Mouse (Mus musculus) liver, embryonic 15.5 days (tissue): ENCODE results near the gene Fntb. TPM values are rescaled to one million over a fixed set of nuclear protein-coding genes. Genes with fewer than 3 reads are reported as not detected.
"Not testable (repeated sequence)": the region's sequence is repeated elsewhere in the genome, so short reads cannot be mapped to it uniquely, and the experiment has no call there.

Experiments used
- ATAC-seq: fragments of 200-750 bp; cut with Nextera tagmentation; 2 replicates; pipeline ENCODE4 v1.8.0; 2017; ENCODE audit warnings: moderate number of reproducible peaks, mild to moderate bottlenecking, moderate library complexity; ENCODE audit not compliant: insufficient read depth
- H3K27ac ChIP-seq: fragments of 300-500 bp; sonication (generic); replicated peaks from 2 replicates; pipeline ENCODE4 v1.5.1; 2015; ENCODE audit warnings: mild to moderate bottlenecking, inconsistent platforms
- H3K27me3 ChIP-seq: fragments of 300-500 bp; sonication (generic); 2 replicates; pipeline ENCODE4 v1.6.1; 2015; ENCODE audit warnings: mild to moderate bottlenecking, inconsistent platforms
- H3K36me3 ChIP-seq: fragments of 300-500 bp; sonication (generic); replicated peaks from 2 replicates; pipeline ENCODE4 v1.6.1; 2015; ENCODE audit warnings: moderate library complexity, mild to moderate bottlenecking, inconsistent platforms
- H3K4me1 ChIP-seq: fragments of 300-500 bp; sonication (generic); replicated peaks from 2 replicates; pipeline ENCODE4 v1.6.1; 2015; ENCODE audit warnings: inconsistent platforms
- H3K4me2 ChIP-seq: fragments of 300-500 bp; sonication (generic); 2 replicates; pipeline ENCODE4 v1.6.1; 2015; ENCODE audit warnings: moderate library complexity, mild to moderate bottlenecking, inconsistent platforms
- H3K4me3 ChIP-seq: fragments of 300-500 bp; sonication (generic); replicated peaks from 2 replicates; pipeline ENCODE4 v1.5.1; 2015; ENCODE audit warnings: mild to moderate bottlenecking, inconsistent platforms
- H3K9ac ChIP-seq: fragments of 300-500 bp; sonication (generic); 2 replicates; pipeline ENCODE4 v1.6.1; 2015; ENCODE audit warnings: moderate library complexity, mild to moderate bottlenecking, inconsistent platforms
- H3K9me3 ChIP-seq: fragments of 300-500 bp; sonication (generic); replicated peaks from 2 replicates; pipeline ENCODE4 v1.6.1; 2016; ENCODE audit warnings: inconsistent platforms
- WGBS: fragments of 180-500 bp; shearing (Covaris S2); methylation state at CpG from one replicate; pipeline ENCODE4 v1.1.7; 2015; ENCODE audit warnings: mixed read lengths; ENCODE audit not compliant: insufficient replicate concordance; 5-methylcytosine and 5-hydroxymethylcytosine counted together
- polyA plus RNA-seq: library from polyadenylated mRNA; unstranded; fragments of >200 nt; fragmentation: Nextera tagmentation; extraction: Ambion mirVana; gene quantifications from 2 replicates; pipeline ENCODE4 v1.2.1, GENCODE M21; 2015

Fntb gene
- polyA plus RNA-seq, 1 experiment from 2014 or later = 25.2 TPM

DNA sequence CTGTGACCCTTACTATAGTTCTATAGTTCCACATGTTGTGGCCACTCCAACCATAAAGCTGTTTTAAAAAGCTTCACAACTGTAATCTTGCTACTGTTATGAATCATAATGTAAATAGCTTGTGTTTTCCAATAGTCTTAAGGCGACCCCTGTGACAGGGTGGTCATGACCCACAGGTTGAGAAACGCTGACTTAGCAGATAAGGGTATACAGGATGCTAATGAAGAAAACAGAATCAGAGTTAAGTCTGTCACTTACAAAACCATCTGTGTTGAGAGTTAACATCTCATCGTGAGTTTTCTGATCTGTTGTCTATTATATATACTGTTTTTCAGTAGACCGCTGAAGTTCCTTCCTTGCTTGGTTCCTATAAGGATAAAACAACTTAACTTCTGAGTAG is 73.9 kb downstream of the Fntb start:
- H3K4me3 ChIP-seq = no peak overlapping the region
- H3K27me3 ChIP-seq = no peaks in the 10 kb centered on the region
- H3K36me3 ChIP-seq = no peaks in the 10 kb centered on the region
- peaks cover 18% of the 10 kb centered on the region for H3K4me1 ChIP-seq
- no peak overlapping the region for H3K9ac ChIP-seq
- ATAC-seq = no peak
- no peaks in the 10 kb centered on the region for H3K9me3 ChIP-seq
- H3K4me2 ChIP-seq = no peak overlapping the region
- no peak overlapping the region for H3K27ac ChIP-seq
- WGBS = 81% methylated on average over 4 of the region's 4 CpGs

DNA sequence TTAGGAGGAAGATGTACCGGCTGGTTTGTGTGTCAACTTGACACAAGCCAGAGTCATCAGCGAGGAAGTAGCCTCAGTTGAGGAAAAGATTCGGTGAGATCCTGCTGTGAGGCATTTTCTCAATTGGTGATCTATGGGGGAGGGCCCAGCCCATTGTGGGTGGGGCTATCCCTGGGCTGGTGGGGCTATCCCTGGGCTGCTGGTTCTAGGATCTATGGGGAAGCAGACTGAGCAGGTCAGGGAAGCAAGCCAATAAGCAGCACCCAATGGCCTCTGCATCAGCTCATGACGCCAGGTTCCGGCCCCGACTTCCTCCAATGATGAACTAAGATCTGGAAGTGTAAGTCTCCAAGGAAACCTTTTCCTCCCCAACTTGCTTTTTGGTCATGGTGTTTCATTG is 74.7 kb downstream of the Fntb start:
- H3K27me3 ChIP-seq = no peaks in the 10 kb centered on the region
- peaks cover 18% of the 10 kb centered on the region for H3K4me1 ChIP-seq
- H3K4me2 ChIP-seq = no peak overlapping the region
- WGBS = 78% methylated on average over 6 of the region's 6 CpGs
- no peak for ATAC-seq
- H3K9me3 ChIP-seq = no peaks in the 10 kb centered on the region
- H3K9ac ChIP-seq = no peak overlapping the region
- H3K36me3 ChIP-seq = no peaks in the 10 kb centered on the region
- H3K27ac ChIP-seq = no peak overlapping the region
- H3K4me3 ChIP-seq = no peak overlapping the region

DNA sequence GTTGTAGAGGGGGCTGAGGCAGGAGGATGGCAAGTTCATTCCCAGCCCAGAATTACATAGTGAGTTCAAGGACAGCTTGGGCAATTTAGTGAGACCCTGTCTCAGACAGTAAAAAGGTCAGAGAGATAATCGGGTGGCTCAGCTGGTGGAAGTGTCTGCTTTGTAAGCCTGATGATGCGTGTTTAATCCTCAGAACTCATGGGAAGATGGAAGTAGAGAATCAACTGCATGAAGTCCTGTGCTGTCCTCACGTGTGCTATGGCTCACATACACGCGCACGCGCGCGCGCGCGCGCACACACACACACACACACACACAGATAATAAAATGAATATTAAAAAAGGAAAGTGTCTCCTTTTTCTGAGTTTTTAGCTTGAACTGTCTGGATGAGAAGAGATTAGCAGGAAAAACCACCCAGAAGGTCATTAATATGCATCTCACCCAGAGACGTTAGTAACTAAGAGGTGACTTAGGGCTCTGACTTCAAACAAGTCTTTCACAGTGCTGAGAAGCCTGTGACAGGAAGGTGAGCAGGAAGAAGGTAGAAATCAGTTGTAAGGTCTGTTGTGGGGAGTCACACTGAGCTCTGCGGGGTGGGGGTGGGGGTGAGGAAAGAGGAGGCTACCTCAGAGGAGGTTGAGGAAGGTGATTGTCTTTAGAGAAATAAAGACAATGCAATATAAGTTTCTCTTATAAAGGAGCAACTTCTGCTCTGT is 79.1 kb downstream of the Fntb start:
- no peak for ATAC-seq
- H3K27ac ChIP-seq = no peak overlapping the region
- no peak overlapping the region for H3K4me2 ChIP-seq
- H3K4me1 ChIP-seq = 0 out of 2 replicates have a peak, but pooled peaks cover 4% of the 10 kb centered on the region
- no peaks in the 10 kb centered on the region for H3K9me3 ChIP-seq
- no peaks in the 10 kb centered on the region for H3K27me3 ChIP-seq
- WGBS = 89% methylated on average over 15 of the region's 15 CpGs
- H3K36me3 ChIP-seq = no peaks in the 10 kb centered on the region
- H3K9ac ChIP-seq = no peak overlapping the region
- no peak overlapping the region for H3K4me3 ChIP-seq

DNA sequence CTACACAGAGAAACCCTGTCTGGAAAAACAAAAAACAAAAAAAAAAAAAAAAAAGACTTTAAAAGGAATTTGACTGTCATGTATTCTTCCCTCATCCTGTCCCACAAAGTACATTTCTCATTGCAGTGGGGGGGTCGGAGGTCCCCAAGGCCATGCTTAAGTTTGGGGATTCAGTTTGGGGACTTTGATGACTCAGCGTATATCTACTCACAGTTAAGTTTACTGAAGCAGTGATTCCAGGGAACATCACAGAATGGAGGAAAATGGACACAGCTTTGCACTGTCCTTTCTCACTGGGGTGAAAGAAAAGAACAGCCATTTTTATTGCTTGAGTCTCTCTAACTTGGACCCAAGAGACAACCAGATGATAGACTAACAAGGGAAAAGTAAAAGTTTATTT is 87.0 kb downstream of the Fntb start:
- Histone ChIP-seq H3K4me2 (no peak overlapping the region), H3K27me3 (no peaks in the 10 kb centered on the region), H3K9ac (no peak overlapping the region), H3K4me3 (no peak overlapping the region), H3K36me3 (no peaks in the 10 kb centered on the region), H3K9me3 (no peaks in the 10 kb centered on the region), H3K4me1 (peaks cover 9% of the 10 kb centered on the region; the same call in 1 of the 2 replicates), H3K27ac (no peak overlapping the region)
- no peak for ATAC-seq
- 64% methylated on average over 2 of the region's 2 CpGs for WGBS

DNA sequence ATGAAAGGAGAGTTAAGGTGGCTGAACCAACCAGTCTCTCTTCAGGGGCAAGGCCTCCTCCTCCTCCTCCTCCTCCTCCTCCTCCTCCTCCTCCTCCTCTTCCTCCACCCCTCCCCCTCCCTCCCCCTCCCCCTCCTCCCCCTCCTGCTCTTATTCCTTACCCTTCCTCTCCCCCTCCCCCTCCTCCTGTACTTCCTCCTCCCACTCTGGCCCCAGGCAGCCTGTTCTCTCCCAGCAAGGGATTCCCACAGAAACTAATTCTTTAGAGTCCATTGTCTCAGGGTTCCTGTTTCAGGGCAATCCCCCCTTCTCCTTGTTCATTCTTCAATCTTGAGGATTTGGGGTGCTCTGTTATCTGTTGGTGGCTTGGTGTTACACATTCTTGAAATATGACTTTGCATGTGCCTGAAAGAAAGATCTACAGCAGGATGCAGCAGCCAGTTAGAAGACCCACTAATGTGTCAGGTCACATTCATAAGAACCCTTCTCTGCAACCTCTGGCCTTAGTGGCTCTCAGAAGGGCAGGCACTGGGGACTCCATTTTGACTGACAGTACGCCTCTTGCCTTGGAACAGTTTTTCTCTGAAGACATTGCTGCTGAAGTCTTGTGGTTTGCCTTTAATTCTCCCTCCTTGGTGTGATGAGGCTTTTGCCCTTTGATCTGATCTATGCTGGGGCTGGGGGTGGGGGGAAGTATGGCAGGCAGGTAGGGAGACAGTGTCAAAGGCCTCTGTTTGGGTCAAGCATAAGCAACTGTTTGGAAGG is 88.2 kb downstream of the Fntb start:
- Histone ChIP-seq H3K27me3 (no peaks in the 10 kb centered on the region), H3K9me3 (no peaks in the 10 kb centered on the region), H3K4me1 (peaks cover 9% of the 10 kb centered on the region; the same call in 1 of the 2 replicates), H3K36me3 (no peaks in the 10 kb centered on the region), H3K27ac (no peak overlapping the region), H3K4me2 (no peak overlapping the region), H3K9ac (no peak overlapping the region), H3K4me3 (no peak overlapping the region)
- ATAC-seq = no peak
- WGBS = 82% methylated on average over 1 of the region's 1 CpGs

DNA sequence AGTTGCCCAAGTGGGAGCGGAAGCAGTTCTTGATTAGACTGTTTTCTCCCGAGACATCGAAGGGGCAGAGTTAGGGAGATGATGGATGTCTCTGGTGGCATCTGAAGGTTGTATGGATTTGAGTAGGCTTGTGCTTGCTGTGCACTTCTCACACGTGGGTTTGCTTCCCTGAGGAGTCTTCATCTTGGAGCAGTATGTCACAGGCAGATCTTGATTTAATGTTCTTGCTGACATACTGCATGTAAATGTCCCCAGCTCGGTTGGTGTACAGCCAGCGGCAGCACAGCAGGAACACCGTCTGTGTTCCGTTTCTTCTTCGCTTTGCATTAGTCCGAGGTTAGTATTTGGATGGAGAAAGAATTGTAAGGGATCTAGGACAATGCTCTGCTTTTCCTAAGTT is 91.7 kb downstream of the Fntb start:
- peaks cover 18% of the 10 kb centered on the region; the same call in 1 of the 2 replicates for H3K4me1 ChIP-seq
- no peaks in the 10 kb centered on the region for H3K27me3 ChIP-seq
- no peak overlapping the region for H3K4me3 ChIP-seq
- WGBS = 79% methylated on average over 10 of the region's 10 CpGs
- no peaks in the 10 kb centered on the region for H3K36me3 ChIP-seq
- no peaks in the 10 kb centered on the region for H3K9me3 ChIP-seq
- no peak overlapping the region for H3K9ac ChIP-seq
- no peak for ATAC-seq
- H3K4me2 ChIP-seq = no peak overlapping the region
- no peak overlapping the region for H3K27ac ChIP-seq

DNA sequence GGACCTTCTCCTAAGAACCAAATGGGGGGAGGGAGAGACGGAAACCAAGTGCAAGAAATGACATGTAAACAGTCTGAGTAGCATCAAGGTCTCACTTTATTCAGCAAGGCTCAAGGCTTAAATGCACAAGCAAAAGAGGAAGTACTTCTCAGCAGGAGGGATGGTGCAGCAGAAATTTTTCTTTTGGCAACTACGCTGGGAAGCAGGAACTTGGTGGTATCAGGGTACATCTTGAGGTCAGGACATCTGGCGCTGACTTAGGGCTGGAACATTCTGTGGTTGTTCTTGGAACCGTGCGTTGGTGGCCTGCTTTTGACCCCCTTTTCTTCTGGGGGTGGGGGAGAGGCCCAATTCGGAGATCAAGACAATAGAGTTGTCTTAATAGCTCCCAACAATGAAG is 93.4 kb downstream of the Fntb start:
- H3K27ac ChIP-seq, H3K4me2 ChIP-seq, H3K9ac ChIP-seq, H3K4me3 ChIP-seq, H3K9me3 ChIP-seq, ATAC-seq, H3K27me3 ChIP-seq: not testable (repeated sequence)
- peaks cover 10% of the 10 kb centered on the region; the same call in 1 of the 2 replicates for H3K4me1 ChIP-seq
- WGBS = 73% methylated on average over 6 of the region's 6 CpGs
- 0 out of 2 replicates have a peak, but pooled peaks cover 13% of the 10 kb centered on the region for H3K36me3 ChIP-seq

DNA sequence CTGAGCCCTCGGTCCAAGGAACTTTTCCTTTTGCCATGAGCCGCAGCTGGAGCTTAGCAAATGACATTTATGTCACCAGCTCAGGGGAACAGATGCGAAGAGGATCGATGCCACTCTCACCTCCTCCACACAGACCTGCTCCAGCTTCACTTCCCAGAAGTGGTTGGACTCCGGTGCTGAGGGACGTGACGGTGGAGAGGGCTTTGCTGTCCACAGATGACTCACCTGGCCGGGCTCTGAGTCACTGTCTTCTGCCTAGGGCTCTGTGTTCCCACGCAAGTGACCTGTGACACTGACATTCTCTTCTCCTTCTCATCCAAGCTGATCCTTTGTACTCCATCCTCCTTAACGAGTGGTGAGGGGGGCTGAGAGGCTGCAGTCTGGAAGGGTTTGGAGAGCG is 98.3 kb downstream of the Fntb start:
- H3K4me1 ChIP-seq = peaks cover 8% of the 10 kb centered on the region; the same call in 1 of the 2 replicates
- no peak overlapping the region for H3K27ac ChIP-seq
- H3K27me3 ChIP-seq = no peaks in the 10 kb centered on the region
- H3K9ac ChIP-seq = no peak overlapping the region
- 0 out of 2 replicates have a peak, but pooled peaks cover 13% of the 10 kb centered on the region for H3K36me3 ChIP-seq
- no peaks in the 10 kb centered on the region for H3K9me3 ChIP-seq
- no peak overlapping the region for H3K4me2 ChIP-seq
- no peak for ATAC-seq
- no peak overlapping the region for H3K4me3 ChIP-seq
- WGBS = 77% methylated on average over 11 of the region's 11 CpGs

DNA sequence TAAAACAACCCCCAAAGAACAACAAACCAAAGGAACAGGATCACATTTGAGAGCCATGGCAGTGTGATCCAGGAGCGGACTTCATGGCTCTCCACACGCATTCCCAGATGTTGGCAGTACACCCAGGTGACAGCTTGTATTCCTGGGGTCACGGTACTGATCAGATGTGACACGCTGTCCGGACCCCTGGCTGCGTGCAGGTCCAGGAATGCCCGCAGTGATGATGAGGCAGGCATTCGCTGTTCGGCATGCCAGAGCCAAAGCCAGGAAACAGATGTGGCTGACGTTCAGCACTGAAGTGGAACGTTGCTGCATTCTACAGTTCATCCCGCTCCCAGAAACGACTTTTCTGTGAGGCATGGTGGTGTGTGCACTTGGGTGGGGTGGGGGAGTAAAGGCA is 99.9 kb downstream of the Fntb start:
- Histone ChIP-seq H3K9ac (no peak overlapping the region), H3K27ac (no peak overlapping the region), H3K4me3 (no peak overlapping the region), H3K4me1 (0 out of 2 replicates have a peak, but pooled peaks cover under 1% of the 10 kb centered on the region), H3K27me3 (no peaks in the 10 kb centered on the region), H3K9me3 (no peaks in the 10 kb centered on the region), H3K36me3 (0 out of 2 replicates have a peak, but pooled peaks cover 13% of the 10 kb centered on the region), H3K4me2 (no peak overlapping the region)
- ATAC-seq = no peak
- WGBS = 82% methylated on average over 13 of the region's 13 CpGs

DNA sequence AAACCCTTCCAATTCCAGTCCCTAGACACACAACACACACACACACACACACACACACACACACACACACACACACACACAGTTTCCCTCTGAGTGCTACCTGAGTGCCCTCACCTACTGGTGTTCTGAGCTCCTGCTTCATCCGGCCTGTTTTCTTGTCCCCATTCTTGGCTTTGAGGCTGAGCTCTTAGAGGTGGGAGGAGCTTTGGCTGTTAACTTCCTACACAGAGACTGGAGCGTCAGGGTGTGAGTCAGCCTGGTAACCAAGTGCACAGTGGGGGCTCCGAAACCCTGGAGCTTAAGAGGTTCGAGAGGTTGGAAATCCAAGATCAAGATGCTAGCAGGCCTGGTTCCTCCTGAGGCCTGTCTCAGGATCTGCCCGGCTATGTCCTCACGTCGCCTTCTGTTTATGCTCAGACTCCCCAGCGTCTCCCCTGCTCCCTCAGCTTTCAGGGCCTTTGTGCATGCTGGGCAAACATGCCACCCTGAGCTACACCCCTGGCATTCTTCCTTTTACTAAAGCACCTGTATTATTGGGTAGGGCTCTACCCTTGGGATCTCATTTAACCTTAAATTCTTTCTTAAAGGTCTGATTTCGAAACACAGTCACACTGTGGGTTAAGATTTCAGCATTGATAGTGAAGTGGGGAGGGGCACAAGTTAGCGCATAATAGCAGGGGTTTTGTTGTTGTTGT is 102.3 kb downstream of the Fntb start:
- no peak overlapping the region for H3K4me2 ChIP-seq
- no peak overlapping the region for H3K9ac ChIP-seq
- 66% methylated on average over 10 of the region's 10 CpGs for WGBS
- no peak overlapping the region for H3K4me3 ChIP-seq
- no peaks in the 10 kb centered on the region for H3K9me3 ChIP-seq
- ATAC-seq = no peak
- H3K4me1 ChIP-seq = no peaks in the 10 kb centered on the region
- no peaks in the 10 kb centered on the region for H3K27me3 ChIP-seq
- H3K27ac ChIP-seq = no peak overlapping the region
- 0 out of 2 replicates have a peak, but pooled peaks cover 9% of the 10 kb centered on the region for H3K36me3 ChIP-seq
